Mouse (Mus musculus) adrenal gland, postnatal 25 days (tissue): Measurements from ENCODE around the gene Pabpn1l. TPM values are rescaled to one million over a fixed set of nuclear protein-coding genes. Genes with fewer than 3 reads are reported as not detected.

ENCODE experiments used
- DNase-seq: peaks from one replicate; pipeline ENCODE4 v3.0.0; 2021; ENCODE audit warnings: mixed read lengths
- long read RNA-seq: library from polyadenylated mRNA; stranded (forward); transcript quantifications from one replicate; pipeline ENCODE4 v2.0.0, GENCODE M21; 2021
- total RNA-seq: library from RNA; stranded (reverse); gene quantifications from 2 replicates; pipeline ENCODE4 v1.2.3, GENCODE M21; 2021

Gene Pabpn1l
- not detected in 2 replicates for total RNA-seq
- long read RNA-seq, result 0 reads

DNA sequence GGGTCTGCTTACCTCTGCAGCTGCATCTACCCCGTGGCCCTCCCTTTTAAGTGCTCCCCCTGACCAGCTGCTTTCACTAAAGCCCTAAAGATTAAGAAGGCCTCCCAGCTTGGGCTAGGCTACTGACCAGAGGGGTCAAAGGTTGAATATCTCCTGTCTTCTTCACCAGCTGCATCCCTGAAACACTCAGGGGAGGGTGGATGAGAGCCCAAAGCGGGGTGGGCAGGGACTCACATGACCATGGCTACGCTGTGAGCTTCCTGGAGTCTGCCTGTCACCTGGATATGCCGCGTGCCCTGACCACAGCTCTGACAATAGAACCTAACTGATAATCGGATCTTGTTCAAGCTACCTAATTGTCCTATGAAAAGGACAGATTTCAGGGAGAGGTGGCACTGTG, at the start of gene Pabpn1l:
Gene Pabpn1l, minus strand, starts transcription at position 13 of the 400 bp plus-strand sequence.
- DNase-seq, result no peak

DNA sequence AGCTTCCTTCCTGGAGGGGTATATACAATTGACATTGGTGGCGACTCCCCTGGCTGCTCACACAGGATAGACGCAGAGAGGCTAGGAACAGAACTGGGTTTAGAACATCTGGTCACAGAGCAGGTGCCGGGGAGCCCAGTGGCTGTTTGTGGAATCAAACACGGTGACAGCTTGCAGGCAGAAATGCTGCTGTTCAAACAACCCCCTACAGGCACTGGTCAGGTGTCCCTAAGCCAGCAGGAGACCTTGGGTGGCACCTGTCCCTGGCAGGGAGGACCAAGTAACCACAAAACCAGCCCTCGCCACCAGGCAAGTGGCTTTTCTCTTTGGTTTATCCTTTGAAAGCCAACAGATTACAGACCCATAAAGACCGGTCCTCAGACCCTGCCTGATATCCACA, 49.4 kb upstream of the Pabpn1l start:
- DNase-seq, result no peak

DNA sequence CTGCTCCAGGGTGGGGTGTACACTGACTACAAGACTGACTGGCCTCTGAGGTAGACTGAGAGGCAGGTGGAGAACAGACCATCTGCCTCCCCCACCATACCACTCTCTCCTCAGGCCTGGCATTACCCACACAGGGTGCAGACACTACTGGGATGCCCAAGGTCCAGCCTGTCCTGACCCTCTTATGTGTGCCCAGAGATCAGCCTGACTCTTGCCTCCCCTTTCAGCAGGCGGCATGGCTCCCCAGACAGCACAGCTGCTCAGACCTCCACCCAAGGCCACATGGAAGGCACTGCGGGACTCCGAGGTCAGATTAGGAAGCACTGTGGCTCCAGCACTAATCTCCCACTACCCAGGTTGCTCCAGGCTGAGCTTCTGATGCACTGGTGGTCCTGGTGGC, 48.2 kb upstream of the Pabpn1l start:
- no peak for DNase-seq

DNA sequence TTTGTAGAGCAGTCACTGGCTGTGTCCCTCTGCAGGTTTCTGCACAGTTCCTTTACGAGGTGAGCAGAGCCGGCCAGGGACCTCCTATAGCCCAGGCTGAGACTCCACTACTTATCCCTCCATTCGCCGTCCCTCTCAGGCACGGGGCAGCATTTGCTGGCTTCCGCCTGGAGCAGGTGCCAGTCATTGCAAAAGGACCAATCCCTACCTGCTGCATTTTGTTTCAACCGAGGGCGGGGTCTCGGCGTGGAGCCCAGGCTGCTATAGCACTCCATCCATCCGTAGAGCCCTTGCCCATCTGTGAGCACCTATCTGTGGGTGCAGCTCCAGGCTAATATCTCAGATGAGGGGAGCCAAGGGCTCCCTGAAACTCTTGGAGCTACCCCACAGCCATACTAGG, 47.5 kb upstream of the Pabpn1l start:
- DNase-seq, result no peak

DNA sequence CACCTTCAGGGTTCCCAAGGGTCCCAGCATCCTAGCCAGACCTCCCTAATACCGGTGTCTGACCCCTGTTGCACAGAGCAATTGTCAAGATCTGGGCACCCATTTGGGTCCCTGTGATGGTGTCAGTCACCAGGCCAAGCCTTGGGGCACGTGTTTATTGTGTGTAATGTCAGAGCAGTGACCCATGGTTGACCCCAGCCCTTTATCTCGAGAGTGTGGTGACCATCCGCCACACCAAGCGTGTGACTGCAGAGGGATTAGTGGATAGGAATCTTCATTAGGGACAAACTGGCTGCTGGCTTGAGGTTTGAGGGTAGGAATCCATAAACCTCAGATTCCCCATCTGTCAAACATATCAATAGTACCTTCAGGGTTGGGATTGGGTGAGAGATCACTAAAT, 46.8 kb upstream of the Pabpn1l start:
- no peak for DNase-seq

DNA sequence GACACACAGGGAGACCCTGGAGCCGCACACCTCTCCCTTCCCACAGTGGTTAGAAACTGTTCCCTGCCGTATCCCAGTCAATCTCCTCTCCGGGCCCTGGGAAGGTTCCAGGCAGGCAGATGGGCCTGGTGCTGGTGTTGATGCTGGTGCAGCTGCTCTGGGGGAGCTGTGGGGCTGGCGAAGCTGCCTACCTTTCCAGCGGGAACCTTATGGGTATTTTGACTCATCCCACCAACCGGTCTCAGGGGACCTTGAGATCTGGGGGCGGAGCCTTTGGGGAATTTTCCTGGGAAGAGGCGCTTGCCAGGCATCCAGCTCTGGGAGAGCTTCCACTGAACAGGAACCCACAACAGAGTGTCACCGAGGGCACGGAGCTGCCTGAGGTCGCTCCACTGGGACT, 45.3 kb upstream of the Pabpn1l start:
- peak; percentile 58 for DNase-seq

DNA sequence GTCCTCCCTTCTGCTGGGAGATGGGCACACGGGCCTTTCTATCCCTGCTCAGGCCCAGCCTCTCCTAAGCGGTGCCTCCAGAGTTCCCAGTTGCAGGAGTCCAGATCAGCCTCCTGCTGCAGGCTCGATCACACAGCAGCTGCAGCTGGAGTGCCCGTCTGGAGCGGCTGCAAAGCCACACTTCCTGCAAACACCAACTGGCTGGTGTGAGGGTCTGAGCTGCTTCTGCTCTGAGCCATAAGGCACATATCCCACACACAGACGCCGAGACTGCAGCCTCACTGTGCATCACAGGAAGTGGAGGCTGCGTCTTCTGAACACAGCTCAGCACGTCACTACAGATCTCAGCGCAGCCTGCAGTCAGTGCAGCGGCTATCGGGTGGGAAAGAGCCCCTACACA, 44.3 kb upstream of the Pabpn1l start:
- DNase-seq, result no peak

DNA sequence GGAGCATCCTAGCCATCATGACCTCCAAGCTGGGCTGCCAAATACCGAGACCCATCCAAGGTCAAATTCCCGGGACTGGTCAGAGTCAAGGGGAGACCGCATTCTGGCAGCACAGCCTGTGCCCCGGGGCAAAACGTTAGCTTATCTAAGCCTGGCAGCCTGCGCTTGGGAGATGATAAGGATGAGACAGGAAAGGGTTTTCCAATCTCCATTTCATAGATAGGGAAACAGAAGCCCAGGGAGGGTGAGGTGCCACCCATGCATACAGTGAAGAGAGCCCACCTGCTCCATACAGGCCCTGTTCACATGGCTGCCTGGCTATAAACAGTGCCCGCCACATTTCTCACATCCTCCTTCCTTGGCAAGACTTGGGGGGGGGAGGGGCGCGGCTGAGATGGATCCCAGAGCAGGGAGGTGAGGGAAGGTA, 43.8 kb upstream of the Pabpn1l start:
- peak; percentile 69 for DNase-seq

DNA sequence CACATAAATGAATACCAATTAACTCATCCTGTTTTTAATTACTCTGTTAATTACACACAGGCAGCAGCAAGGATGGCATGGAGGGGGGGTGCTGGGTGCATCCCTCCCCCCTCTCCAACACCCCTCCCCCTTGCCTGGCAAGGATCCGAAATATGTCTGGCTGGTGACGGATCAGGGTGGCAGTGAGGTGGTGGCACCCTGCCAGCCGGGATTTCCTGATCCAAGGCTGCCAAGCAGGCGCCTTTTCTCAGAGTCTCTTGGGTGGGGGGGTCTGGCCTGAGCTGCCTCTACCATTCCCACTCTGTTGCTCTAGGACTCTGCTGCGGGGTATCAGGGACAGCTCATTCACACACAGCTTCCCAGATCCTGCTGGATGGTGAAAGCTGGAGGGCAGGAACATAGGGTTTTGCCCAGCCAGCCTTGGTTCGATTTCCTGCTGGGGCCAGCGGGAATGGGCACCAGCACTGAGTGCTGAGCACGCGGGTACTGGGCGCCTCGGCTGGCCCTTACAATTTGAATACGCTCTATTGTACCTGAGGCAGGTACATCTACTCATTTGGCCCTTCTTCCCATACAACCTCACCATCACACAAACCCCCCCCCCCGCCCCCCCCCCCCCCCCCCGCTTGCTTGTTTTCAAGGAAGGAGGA, 43.3 kb upstream of the Pabpn1l start:
- peak; percentile 84 for DNase-seq

DNA sequence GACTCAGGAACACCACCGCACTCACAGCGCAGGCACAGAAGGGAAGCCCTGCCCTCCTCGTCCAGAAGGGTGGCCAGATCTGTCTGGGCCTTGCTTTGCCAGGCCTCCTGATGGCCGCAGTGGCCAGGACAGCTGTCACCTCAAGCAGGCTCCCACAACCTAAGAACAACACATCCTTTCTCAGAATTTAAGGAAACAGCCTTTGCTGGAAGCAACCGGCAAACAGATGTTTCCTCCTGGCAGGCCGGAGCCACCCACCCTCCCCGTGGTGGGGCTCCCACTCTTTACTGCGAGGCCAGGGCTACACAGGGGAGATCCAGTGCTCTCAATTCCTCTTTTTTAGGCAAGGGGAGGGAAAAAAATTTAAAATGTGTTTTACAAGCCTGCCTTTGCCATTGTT, 42.7 kb upstream of the Pabpn1l start:
- DNase-seq, result no peak

DNA sequence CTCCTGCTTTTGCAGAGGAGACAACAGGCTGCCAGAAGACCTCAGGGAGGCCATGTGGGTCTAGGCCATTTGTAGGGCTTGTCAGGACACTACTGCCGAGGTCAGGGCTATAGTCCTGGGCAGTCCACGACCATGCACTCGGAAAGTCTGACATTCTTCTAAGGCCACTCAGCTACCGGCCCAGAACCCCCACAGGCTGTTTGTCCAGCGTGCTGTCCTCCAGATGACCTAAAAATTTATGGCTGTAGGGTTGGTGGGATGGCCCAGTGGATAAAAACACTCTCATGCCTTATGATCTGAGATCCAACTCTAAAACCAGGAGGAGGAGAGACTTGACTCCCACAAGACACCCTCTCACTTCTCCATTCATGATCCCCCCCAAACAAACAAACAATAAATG, 41.1 kb upstream of the Pabpn1l start:
- no peak for DNase-seq

DNA sequence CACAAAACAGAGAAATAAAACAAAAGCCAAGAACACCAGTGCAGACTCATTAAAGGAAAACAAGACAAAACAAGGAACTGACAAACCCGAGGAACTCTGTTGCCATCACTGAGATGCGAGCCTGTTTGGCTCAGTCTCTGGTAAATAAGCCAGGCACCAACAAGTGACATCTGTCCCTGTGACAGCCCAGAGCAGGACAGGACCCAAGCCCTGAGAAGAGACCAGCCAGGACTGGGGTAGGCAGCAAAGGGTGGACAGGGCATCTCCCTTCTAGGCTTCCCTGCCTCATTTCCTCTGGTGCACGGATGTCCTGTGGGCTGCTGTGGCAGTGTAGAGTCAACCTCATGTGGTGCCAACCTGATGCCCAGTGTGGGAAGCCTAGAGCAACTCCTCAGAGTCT, 40.6 kb upstream of the Pabpn1l start:
- no peak for DNase-seq

DNA sequence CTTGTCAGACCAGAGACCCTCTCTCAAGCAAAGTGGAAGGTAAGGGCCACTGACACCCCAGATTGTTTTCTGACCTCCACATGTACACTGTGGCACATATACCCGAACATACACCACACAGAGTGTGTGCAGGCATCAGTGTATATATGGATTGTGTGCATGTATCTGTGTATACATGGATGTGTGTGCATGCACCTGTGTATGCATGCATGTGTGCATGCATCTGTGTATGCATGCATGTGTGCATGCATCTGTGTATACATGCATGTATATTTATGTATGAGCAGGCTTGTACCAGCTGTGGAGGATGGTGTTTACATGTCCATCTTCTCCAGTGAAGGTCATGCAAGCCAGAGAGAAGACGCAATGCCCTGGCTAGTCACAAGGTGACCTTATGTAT, 39.4 kb upstream of the Pabpn1l start:
- no peak for DNase-seq

DNA sequence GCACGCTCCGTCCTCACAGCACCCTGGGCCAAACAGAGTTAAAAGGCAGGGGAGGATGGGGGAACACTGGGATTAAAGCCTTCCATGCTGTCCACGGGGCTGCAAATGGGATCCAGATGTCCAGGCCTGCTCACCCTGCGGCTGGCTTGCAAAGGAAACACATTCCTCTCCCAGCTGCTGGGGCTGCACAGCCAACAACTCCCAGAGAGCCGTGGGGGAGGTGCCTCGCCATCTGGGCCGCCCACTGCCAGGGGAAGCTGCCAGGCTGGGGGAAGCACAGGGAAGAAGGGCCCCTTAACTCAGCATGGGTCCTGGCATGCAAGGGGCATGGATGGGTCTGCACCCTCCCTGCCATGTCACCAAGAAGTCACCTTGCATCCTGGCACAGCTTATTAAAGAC, 38.6 kb upstream of the Pabpn1l start:
- DNase-seq, result no peak

DNA sequence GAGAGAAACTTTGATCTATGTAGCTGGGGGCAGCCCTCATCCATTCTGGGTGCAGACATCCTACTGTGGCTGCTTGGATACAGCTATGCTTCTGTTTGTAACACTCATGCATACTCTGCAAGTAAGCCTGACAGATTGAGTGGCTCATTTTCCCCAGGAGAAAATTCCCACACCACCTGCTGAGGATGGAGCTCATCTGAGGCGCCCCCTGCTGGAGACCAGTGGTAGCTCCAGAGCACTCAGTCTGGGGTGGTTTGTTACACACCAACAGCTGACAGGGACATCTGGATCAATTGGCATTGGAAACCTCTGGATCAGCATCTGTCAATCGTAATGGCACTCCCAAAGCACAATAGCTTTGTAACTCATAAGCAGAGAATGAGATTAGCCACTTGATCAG, 37.5 kb upstream of the Pabpn1l start:
- no peak for DNase-seq

DNA sequence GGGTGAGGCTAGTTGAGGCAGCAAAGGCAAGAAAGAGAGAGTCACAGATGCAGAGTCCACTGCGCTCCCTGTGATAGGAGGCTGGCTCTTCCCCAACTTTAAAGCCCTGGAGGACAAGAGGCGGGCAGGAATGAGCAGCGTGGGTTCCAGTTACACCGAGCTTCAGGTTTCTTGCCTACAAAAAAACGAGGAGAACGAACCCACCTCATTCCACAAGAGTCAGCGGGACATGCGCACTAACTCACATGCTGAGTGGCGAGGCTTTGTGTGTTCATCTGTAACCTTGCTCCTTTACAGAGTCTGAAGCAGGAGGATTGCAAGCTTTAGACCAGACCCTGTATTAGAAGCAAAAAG, 36.2 kb upstream of the Pabpn1l start:
- no peak for DNase-seq

DNA sequence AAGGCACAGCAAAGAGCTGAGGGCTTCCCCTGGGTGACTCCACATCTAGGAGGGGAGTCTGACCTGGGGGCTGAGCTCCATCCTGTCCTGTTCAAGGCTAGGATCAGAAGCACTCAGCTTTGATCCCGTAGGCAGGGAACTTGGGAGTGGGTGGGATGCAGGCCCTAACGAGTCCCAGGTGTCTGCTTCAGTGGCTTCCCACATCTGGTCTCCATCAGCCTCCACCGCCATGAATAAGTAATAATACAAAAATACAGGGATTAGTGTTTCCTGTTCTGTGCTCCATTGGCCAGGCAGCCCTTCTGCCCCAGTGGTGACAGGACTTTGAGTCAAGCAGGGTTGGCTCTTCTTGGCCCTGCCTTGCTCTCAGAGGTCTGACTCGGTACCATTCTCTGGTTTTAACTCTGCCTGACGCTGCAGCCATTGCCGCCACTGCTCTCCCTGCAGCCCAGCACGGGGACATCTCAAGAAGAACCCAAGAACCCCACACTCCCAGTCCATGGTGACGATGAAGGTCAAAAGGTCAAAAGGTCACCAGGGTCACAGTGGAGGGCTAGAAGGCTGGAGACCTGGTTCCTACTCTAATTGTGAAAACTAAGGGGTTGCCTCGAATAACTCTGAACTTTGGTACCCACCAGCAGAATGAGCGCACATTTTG, 35.7 kb upstream of the Pabpn1l start:
- no peak for DNase-seq

DNA sequence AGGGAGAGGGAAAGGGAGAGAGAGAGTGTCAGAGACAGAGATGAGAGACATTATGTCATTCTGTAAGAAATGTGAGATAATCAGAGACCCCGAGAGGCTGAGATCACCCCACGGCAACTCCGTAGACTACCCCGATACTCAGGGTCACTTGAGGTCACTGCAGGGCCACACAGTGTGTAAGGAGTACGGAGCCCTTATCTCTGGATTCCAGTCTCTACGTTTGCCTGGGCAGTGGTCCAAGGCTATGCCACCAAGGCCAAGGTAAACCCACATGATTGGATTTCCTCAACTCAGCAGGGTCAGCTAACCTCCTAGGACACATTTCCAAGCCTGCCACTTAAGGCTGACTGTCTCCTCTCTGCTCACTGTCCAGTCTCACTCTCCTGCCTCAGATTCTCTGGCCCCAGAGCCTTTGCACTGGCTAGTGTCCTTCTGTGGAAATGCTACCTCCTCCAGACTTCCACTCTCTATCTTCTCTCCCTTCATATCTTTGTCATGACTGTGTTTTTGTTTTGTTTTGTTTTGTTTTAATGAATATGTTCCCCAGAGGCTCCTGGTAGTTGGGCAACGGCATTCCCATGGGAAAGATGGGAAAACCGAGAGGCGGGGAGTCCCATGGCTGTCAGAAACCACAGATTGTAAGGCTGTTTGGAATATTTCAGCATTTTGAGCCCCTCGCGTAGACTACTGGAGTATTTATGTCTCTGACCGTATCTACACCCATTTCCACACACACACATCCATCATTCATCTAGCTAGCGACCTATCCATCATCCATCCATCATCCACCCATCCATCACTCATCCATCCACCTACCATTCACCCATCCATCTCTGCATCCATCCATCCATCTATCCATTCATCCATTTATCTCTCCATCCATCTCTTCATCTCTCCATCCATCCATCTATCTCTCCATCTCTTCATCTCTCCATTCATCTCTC, 33.8 kb upstream of the Pabpn1l start:
- DNase-seq, result peak; percentile 84

DNA sequence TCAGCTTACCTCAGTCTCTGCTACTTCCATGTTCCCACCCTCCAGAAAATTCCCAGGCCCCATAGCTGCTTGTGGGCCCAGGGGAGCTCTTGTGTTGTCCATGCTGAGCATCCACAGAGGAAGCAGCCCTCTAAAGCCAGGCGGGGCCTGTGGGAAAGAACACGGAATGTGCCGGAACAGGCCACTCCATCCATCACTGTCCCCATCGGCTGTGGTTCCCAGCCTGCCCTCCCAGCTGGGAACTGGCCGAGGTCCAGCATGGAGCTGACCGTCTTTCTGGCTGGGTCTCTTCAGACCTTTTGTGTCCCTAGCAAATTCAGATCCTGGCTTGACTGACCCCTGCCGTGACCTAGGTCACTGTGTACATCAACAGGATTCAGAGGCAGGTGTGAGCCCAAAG, 32.2 kb upstream of the Pabpn1l start:
- DNase-seq, result peak; percentile 66

DNA sequence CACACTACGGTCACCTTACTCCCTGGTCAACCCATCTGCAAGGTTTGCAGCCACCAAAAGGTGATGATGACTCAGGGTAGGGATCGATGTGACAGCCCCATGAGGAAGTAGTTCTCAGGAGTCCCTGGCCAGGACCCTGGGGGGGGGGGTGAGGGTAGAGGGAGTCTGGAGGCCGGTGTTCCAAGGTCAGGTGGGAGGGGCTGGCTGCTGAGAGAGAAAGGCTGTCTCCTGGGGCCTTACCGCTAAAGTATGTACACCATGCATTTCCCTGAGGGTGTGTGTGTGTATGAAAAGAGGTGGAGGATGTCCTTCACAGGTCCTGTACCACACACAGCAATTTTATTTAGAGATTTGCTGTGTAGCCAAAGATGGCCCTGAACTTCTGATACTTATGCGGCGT, 30.1 kb upstream of the Pabpn1l start:
- no peak for DNase-seq

DNA sequence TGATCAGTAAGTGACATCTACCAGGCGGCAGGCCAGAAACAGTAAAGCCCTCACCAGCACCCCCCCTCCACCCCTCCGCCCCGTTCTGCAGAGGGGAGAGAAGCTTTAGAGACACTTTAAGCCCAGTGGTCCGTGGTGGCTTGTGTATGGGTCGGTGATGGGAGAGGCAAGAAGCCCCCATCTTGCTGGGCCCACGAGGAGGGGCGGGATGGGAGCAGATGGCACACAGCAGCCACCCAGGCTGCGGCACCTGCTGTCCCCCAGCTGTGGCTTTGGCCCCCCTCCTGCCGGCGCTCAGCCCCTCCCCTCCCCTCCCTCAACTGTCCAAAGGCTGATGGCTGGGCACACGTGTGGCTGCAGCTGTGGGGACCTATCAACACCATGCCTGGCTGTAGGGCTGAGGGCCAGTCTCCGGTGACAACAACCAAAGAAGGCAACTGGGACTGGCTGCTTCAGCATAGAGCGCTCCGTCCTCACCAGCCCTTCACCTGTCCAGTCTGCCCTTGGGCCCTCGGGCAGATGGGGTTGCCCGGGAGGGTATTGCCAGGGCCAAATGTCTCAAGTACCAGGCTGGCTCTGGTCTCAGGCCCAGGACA, 28.9 kb upstream of the Pabpn1l start:
- no peak for DNase-seq

DNA sequence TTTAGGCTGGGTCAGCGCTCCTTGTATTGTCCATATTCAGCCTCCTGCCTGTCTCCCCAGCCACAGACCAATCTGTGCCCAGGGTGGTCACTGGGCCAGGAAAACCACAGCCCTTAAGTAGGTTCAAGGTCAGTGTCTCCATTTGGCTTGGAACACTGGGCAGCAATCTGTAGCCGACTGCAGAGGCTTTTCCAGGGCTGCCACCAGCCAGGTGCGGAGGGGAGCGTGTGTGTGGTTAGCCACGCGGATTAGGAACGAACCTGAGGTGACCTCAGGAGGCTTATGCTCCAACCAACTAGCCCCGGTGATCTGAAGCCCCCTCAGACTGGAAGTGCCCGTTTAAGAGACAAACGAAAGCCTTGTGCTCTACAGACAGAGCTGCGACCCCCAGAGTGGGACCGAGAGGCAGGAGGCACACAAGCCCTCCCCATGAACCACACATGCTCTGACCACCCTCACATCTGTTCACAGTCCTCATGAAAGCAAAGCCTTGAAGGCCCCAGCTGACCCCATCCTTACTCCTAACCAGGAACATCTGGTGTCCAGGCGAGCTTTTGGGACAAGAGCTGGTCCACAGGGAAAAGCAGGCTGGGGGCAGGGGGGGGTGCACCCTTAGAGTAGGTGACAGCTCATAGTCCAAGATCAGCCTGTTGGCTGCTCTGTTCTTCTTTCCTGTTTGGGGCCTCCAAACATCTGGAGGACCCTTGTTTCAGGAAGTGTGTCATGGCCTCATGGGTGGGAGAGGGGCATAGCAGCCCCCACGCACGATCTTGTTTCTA, 25.8 kb upstream of the Pabpn1l start:
- no peak for DNase-seq
